Mouse (Mus musculus) gastrocnemius, postnatal 10 days (tissue): ENCODE data around the gene Wdtc1. TPM values are rescaled to one million over a fixed set of nuclear protein-coding genes. Genes with fewer than 3 reads are reported as not detected.

ENCODE experiments used
- DNase-seq: peaks from one replicate; pipeline ENCODE4 v3.0.0; 2021; ENCODE audit warnings: mixed read lengths
- total RNA-seq, 2 experiments: library from RNA; stranded (reverse); gene quantifications; 2 replicates each; pipeline ENCODE4 v1.2.3; 2021

Wdtc1 gene
- total RNA-seq, 2 experiments from 2014 or later = 48.9 to 49.0 TPM

DNA sequence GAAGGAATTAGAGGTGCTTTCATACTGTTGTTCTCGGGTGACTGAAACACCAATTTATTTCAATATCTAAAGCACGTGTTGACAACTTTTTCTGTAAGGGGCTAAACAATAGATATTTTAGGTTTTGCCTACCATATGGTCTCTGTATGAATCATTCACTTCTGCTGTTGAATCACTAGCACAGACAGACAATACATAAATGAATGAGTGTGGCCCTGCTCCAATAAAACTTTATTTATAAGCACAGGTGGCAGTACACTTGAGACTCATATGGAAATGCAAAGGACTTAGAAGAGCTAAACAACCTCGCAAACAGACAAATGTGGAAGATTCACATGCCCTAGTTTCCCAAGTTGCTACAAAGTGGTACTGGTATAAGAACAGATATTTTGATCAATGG lies 33.6 kb downstream of the Wdtc1 start:
- no peak for DNase-seq

- DNase-seq = no peak
Observed at GRCm38 (mm10) chr4:133315991-133316390, 37.3 kb downstream of the Wdtc1 start.

- peak; percentile 36 for DNase-seq
Observed at GRCm38 (mm10) chr4:133314896-133315295, 38.4 kb downstream of the Wdtc1 start.

DNA sequence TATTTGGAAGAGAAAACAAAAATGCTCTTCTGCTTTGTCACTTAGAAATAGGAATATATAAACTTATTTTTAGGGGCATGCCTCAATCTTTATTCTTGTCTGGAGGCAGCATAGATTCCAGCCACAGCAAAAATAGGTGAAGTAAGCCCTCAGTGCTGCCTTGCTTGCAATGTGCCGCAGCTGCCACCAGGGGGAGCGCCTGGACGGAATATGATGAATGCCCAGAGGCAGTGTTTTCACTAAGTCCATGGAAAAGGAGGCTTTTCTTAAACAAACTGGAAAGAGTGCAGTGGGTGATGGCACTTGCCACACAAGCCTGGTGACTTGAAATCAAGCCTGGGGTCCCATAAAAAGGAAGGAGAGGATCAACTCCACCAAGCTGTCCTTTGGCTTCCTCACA lies 43.3 kb downstream of the Wdtc1 start:
- DNase-seq = peak; percentile 93

GRCm38 (mm10) chr4:133307331-133307730 lies 46.0 kb downstream of the Wdtc1 start:
- DNase-seq = peak; percentile 65

GRCm38 (mm10) chr4:133305825-133306224 lies 47.5 kb downstream of the Wdtc1 start:
- DNase-seq = no peak

DNA sequence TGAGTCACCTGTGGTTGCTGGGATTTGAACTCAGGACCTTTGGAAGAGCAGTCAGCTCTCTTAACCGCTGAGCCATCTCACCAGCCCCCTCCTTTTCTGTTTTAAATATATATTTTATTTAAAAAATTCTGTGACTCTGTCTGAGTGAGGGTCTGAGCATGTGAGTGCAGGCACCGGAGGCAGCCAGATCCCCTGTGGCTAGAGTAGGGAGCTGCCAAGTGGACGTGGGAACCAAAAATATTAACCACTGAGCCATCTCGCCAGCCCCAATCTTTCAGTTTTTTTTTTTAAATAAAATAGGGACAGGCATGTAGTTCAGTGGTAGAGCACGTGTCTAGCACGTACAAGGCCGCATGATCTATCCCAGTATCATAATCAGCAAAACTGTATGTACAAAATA lies 48.5 kb downstream of the Wdtc1 start:
- DNase-seq = no peak

GRCm38 (mm10) chr4:133302668-133303067 lies 50.6 kb downstream of the Wdtc1 start:
- no peak for DNase-seq

- DNase-seq = peak; percentile 80
Observed at GRCm38 (mm10) chr4:133301802-133302201, 51.5 kb downstream of the Wdtc1 start.

GRCm38 (mm10) chr4:133300421-133300820 lies 52.9 kb downstream of the Wdtc1 start:
- no peak for DNase-seq

DNA sequence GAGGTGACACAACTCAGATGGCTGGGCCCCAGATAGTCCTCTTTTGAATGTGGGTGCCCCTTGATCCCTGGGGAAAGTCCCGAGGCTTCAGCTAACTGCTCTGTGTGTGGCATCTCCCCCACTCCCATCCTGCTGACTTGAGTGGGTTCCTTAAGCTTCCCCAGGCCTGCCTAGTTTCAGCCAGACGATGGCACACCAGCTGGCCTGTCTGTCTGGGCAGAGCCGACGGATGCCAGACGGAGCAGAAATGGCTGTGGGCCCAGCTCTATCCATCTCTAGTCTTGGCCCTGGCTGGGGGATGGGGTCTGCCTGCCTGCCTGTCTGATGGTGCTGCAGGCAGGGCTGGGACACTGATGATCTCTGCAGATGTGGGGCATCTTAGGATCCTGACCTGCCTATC lies 53.6 kb downstream of the Wdtc1 start:
- no peak for DNase-seq

GRCm38 (mm10) chr4:133298516-133299365 lies 54.5 kb downstream of the Wdtc1 start:
- peak; percentile 18 for DNase-seq

DNA sequence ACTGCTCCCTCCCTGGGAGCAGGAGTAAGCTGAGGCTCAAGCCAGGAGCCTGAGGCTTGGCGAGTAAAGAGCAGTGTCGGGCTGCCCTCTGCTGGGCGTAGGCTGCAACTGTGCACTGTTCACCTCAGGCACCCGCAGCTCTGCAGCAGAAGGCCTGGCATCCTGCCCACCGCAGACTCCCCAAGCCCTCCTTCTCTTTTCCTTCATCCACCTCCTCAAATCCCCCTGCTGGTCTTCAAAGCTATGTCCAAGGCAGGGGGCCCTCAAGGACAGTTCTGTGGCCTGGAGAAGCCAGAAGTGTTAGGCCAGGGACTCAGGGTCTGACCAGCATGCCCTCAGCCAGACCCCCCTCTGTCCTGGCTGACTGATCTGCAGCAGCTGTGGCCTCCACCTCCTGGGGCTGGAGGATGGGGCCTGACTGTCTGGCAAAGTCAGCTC lies 55.5 kb downstream of the Wdtc1 start:
- DNase-seq = peak; percentile 91

- DNase-seq = no peak
Observed at GRCm38 (mm10) chr4:133297360-133297759, 55.9 kb downstream of the Wdtc1 start.

GRCm38 (mm10) chr4:133294084-133294483 lies 59.2 kb downstream of the Wdtc1 start:
- DNase-seq = no peak

- DNase-seq = no peak
Observed at GRCm38 (mm10) chr4:133292901-133293843, 60.1 kb downstream of the Wdtc1 start.

DNA sequence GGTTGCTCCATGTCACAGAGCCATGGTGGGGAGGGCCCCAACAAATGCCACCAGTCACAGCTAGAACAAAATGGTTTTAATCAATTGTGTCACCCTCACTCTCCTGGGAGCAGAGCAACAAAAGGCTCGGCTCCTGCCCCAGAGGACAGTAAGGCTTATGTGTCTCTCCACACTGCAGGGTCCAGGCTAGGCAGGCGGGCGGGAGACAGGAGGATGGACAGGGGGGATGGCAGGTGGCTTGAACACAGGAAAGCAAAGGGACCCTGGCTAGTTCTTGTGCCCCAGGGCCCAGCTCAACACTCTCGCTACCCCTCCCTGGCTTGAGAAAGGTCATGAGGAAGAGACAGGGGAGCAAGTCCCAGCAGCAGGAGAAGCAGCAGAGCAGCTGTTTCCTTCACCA lies 60.9 kb downstream of the Wdtc1 start:
- DNase-seq = no peak

DNA sequence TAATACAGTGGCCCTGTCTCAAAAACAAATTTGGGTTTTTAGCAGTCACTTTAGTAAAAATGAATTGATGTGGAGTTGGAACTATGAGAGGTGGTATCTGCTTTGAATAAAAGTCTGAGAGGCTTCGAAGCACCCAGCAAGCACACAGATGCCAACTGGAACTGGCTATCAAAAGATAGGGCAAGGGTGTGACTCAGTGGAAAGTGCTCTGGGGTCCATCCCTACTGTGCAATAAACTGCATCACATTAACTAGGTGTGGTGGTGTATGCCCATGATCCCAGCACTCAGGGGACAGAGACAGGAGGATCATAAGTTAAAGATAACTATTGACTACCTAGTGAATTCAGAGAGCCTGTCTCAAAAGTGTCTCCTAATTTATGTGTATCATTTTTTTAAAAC lies 62.0 kb downstream of the Wdtc1 start:
- DNase-seq = no peak

GRCm38 (mm10) chr4:133286476-133287077 lies 66.7 kb downstream of the Wdtc1 start:
- DNase-seq = no peak

GRCm38 (mm10) chr4:133285950-133286349 lies 67.3 kb downstream of the Wdtc1 start:
- DNase-seq = no peak

DNA sequence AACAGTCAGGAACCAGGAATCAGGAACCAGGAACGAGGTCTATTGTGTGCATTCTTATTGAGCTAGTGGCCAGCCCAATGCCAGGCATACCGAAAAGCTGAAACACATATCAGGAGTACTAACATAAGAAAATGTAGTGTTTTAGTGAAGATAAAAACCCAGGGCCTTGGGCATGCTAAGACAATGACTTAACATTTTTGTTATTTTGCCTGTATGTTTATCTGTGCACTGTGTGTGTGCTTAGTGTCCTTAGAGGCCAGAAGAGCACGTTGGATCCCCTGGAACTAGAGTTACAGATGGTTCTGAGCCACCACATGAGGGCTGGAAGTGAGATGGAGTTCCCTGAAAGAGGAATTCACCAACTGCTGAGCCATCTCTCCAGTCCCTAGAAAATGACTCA lies 68.0 kb downstream of the Wdtc1 start:
- DNase-seq = no peak

DNA sequence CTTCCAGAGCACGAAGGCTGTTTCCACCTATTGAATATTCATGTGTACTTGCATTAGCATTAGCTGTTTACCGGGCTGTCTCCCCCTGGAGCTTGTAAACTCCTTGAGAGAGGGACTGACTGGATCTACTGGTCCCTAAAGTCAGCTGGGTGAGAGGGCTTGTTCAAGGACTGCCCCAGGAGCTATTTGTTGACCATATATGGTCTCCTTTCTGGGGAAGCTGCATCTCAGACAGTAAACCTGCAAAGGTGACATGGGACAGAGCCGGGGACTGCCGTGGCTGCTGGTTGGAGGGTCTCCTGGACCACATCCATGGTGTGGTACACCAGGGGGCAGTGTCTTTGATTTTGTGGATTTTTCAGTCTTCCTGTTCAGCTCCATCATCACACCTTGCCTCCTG lies 70.6 kb downstream of the Wdtc1 start:
- no peak for DNase-seq
